ENCODE assay signal across 8 mouse cellular contexts in the genomic region with DNA sequence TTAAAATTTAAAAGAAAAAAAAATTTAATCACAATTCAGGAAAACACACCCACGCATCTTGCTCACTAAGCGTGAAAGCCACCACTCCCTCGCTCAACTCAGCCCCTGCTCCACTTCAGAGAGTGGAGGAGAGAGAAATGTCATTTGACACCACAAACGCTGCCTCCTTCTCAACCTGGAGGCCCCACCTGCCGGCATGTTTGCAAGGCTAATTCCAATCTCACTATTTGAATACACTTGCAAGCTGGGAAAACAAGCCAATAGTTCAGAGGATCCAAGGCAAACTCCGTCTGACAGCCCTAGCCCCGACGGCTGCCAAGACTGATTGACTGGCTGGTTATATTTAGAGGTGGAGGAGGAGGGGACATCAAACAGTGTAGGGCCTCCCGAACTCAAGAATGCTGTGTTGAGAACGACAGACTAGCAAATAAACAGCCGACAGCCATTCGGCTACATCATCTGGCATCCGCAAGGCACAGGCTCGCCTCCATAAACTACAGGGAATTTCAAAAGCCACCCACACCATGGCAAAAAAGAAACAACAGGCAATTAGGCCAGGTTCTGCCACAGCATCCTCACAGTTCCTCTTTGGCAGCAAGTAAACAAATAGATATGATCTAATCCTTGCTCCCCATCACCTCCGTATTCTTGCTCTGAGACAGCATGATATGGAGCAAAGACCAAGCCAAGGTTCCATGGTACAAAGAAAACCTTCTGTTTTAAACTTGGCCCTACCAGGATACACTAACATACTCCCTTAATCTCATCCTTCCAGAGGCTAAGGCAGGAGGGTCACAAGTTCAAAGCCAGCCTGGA.
DNase-seq lines count a peak whose midpoint lies in the region; ATAC-seq and TF ChIP-seq lines count a peak whose summit lies in the region.

No protein-coding gene starts in this region.

- H3K9me3 ChIP-seq in embryonic facial prominence, embryonic 11.5 days (replicated peaks; ENCODE audit: control insufficient read depth, low read length) = no peaks in the 10 kb centered on the region
- H3K9me3 ChIP-seq in heart, embryonic 10.5 days = no peaks in the 10 kb centered on the region
- no peaks in the 10 kb centered on the region for H3K9me3 ChIP-seq in kidney, embryonic 16.5 days (ENCODE audit: low read length)
- H3K9me3 ChIP-seq in neural tube, embryonic 14.5 days (ENCODE audit: control insufficient read depth, low read length) = no peaks in the 10 kb centered on the region

- H3K27me3 ChIP-seq in embryonic facial prominence, embryonic 11.5 days (ENCODE audit: control insufficient read depth, insufficient read depth, low read length) = no peaks in the 10 kb centered on the region
- H3K27me3 ChIP-seq in heart, embryonic 10.5 days (ENCODE audit: insufficient read depth, poor library complexity, severe bottlenecking) = no peaks in the 10 kb centered on the region
- no peaks in the 10 kb centered on the region for H3K27me3 ChIP-seq in kidney, embryonic 16.5 days (ENCODE audit: insufficient read depth, low read length)
- no peaks in the 10 kb centered on the region for H3K27me3 ChIP-seq in liver, adult 2 months (ENCODE audit: control insufficient read depth, insufficient read depth, low read length)
- no peaks in the 10 kb centered on the region for H3K27me3 ChIP-seq in neural tube, embryonic 14.5 days (ENCODE audit: control insufficient read depth, insufficient read depth, low read length)

- peak; percentile 71 for DNase-seq in right cerebral cortex, adult 18-20 months
- DNase-seq in right cerebral cortex, postnatal 4 days = no peak
- DNase-seq in embryonic facial prominence, embryonic 11.5 days (ENCODE audit: low spot score) = peak; percentile 63
- DNase-seq in heart, embryonic 10.5 days (ENCODE audit: low spot score) = no peak
- DNase-seq in liver, adult 2 months (ENCODE audit: extremely low read depth, low read depth, low spot score) = peak; percentile 93
- DNase-seq in urinary bladder, postnatal 25 days (ENCODE audit: low spot score) = no peak

- H3K4me3 ChIP-seq in embryonic facial prominence, embryonic 11.5 days (ENCODE audit: low read depth, low read length) = no peak overlapping the region
- peak overlapping the region; percentile 32 for H3K4me3 ChIP-seq in heart, embryonic 10.5 days
- H3K4me3 ChIP-seq in kidney, embryonic 16.5 days (ENCODE audit: low read length) = no peak overlapping the region; the same call in 1 of the 2 replicates
- no peak overlapping the region for H3K4me3 ChIP-seq in liver, adult 2 months (ENCODE audit: insufficient read depth, low read depth, low read length)
- no peak overlapping the region for H3K4me3 ChIP-seq in neural tube, embryonic 14.5 days (ENCODE audit: low read depth, low read length)

- H3K79me2 ChIP-seq in liver, adult 2 months (ENCODE audit: control insufficient read depth, insufficient read depth, low read length) = no peaks in the 10 kb centered on the region; the same call in 1 of the 2 replicates

- peak; percentile 27; the same call in 1 of the 2 replicates for TF ChIP-seq CTCF in liver, adult 2 months (IDR thresholded peaks at IDR 0.05; ENCODE audit: low read depth, low read length)

- no peak overlapping the region for H3K9ac ChIP-seq in embryonic facial prominence, embryonic 11.5 days (replicated peaks; ENCODE audit: low read length)
- H3K9ac ChIP-seq in kidney, embryonic 16.5 days (replicated peaks; ENCODE audit: low read length) = peak overlapping the region; percentile 1; the same call in 1 of the 2 replicates
- no peak overlapping the region for H3K9ac ChIP-seq in liver, adult 2 months (ENCODE audit: low read depth, low read length)
- H3K9ac ChIP-seq in neural tube, embryonic 14.5 days (replicated peaks; ENCODE audit: low read depth, low read length) = no peak overlapping the region

- no peak for TF ChIP-seq POLR2A in liver, adult 2 months (IDR thresholded peaks at IDR 0.05; ENCODE audit: extremely low read depth, insufficient read depth, low read length)

- ATAC-seq in embryonic facial prominence, embryonic 11.5 days (replicated peaks; ENCODE audit: insufficient number of reproducible peaks, low FRiP score, low TSS enrichment, low read depth) = no peak
- ATAC-seq in kidney, embryonic 16.5 days (ENCODE audit: low FRiP score, low TSS enrichment) = peak; percentile 57
- no peak for ATAC-seq in neural tube, embryonic 14.5 days (ENCODE audit: low read depth)

- H3K27ac ChIP-seq in embryonic facial prominence, embryonic 11.5 days (replicated peaks; ENCODE audit: low read depth, low read length) = no peak overlapping the region
- peak overlapping the region; percentile 75 for H3K27ac ChIP-seq in heart, embryonic 10.5 days
- H3K27ac ChIP-seq in kidney, embryonic 16.5 days (ENCODE audit: low read length) = peak overlapping the region; percentile 85
- H3K27ac ChIP-seq in liver, adult 2 months (replicated peaks; ENCODE audit: insufficient read depth, low read depth, low read length) = no peak overlapping the region
- H3K27ac ChIP-seq in neural tube, embryonic 14.5 days (ENCODE audit: low read depth, low read length) = peak overlapping the region; percentile 4

- peaks cover 5% of the 10 kb centered on the region for H3K4me1 ChIP-seq in embryonic facial prominence, embryonic 11.5 days (ENCODE audit: control insufficient read depth, insufficient read depth, low read length)
- peaks cover 78% of the 10 kb centered on the region for H3K4me1 ChIP-seq in heart, embryonic 10.5 days
- H3K4me1 ChIP-seq in kidney, embryonic 16.5 days (ENCODE audit: insufficient read depth, low read length) = peaks cover 88% of the 10 kb centered on the region
- H3K4me1 ChIP-seq in liver, adult 2 months (ENCODE audit: control insufficient read depth, insufficient read depth, low read length) = peaks cover 9% of the 10 kb centered on the region
- peaks cover 46% of the 10 kb centered on the region for H3K4me1 ChIP-seq in neural tube, embryonic 14.5 days (ENCODE audit: control insufficient read depth, insufficient read depth, low read length)

- WGBS in embryonic facial prominence, embryonic 11.5 days = 17% methylated on average over 15 of the region's 15 CpGs
- 7% methylated on average over 15 of the region's 15 CpGs for WGBS in heart, embryonic 10.5 days
- WGBS in kidney, embryonic 16.5 days = 8% methylated on average over 15 of the region's 15 CpGs
- 10% methylated on average over 15 of the region's 15 CpGs for WGBS in liver, adult 2 months
- WGBS in neural tube, embryonic 14.5 days = 19% methylated on average over 15 of the region's 15 CpGs

- H3K4me2 ChIP-seq in embryonic facial prominence, embryonic 11.5 days (ENCODE audit: low read depth, low read length) = no peak overlapping the region
- peak overlapping the region; percentile 8; the same call in 1 of the 2 replicates for H3K4me2 ChIP-seq in kidney, embryonic 16.5 days (replicated peaks; ENCODE audit: low read depth, low read length)
- no peak overlapping the region for H3K4me2 ChIP-seq in neural tube, embryonic 14.5 days (ENCODE audit: low read depth, low read length)

- H3K36me3 ChIP-seq in embryonic facial prominence, embryonic 11.5 days (replicated peaks; ENCODE audit: control insufficient read depth, insufficient read depth, low read depth, low read length) = no peaks in the 10 kb centered on the region
- peaks cover 6% of the 10 kb centered on the region; the same call in 1 of the 2 replicates for H3K36me3 ChIP-seq in heart, embryonic 10.5 days
- no peaks in the 10 kb centered on the region; the same call in 1 of the 2 replicates for H3K36me3 ChIP-seq in kidney, embryonic 16.5 days (ENCODE audit: insufficient read depth, low read length)
- no peaks in the 10 kb centered on the region for H3K36me3 ChIP-seq in liver, adult 2 months (ENCODE audit: control insufficient read depth, insufficient read depth, low read length)
- H3K36me3 ChIP-seq in neural tube, embryonic 14.5 days (ENCODE audit: control insufficient read depth, insufficient read depth, low read length) = no peaks in the 10 kb centered on the region

Comparison
In these comparisons a context has a peak if more than half of its experiments do, and no peak if none do; other contexts are left out.
1. DNase-seq: peak in right cerebral cortex, adult 18-20 months (single experiment), embryonic facial prominence, embryonic 11.5 days (single experiment) and liver, adult 2 months (single experiment); none in right cerebral cortex, postnatal 4 days (single experiment), heart, embryonic 10.5 days (single experiment) and urinary bladder, postnatal 25 days (single experiment).
2. H3K27ac ChIP-seq: peak in heart, embryonic 10.5 days (single experiment), kidney, embryonic 16.5 days (single experiment) and neural tube, embryonic 14.5 days (single experiment); none in embryonic facial prominence, embryonic 11.5 days (single experiment) and liver, adult 2 months (single experiment).